Mouse (Mus musculus) heart, embryonic 11.5 days (tissue): ENCODE data around the gene Tctex1d2. TPM values are rescaled to one million over a fixed set of nuclear protein-coding genes. Genes with fewer than 3 reads are reported as not detected.

Experiments used
- ATAC-seq: fragments of 200-750 bp; cut with Nextera tagmentation; replicated peaks from 2 replicates; pipeline ENCODE4 v1.8.0; 2017; ENCODE audit warnings: moderate library complexity; ENCODE audit not compliant: insufficient number of reproducible peaks, low FRiP score, low TSS enrichment
- H3K27ac ChIP-seq: fragments of 300-500 bp; sonication (generic); 2 replicates; pipeline ENCODE4 v1.5.1; 2014; ENCODE audit warnings: mild to moderate bottlenecking, low read depth, low read length
- H3K27me3 ChIP-seq: fragments of 300-500 bp; sonication (generic); 2 replicates; pipeline ENCODE4 v1.6.1; 2014; ENCODE audit warnings: mild to moderate bottlenecking, low read length, mixed read lengths; ENCODE audit not compliant: control insufficient read depth, insufficient read depth
- H3K36me3 ChIP-seq: fragments of 300-500 bp; sonication (generic); 2 replicates; pipeline ENCODE4 v1.6.1; 2014; ENCODE audit warnings: mild to moderate bottlenecking, low read length, moderate library complexity, mixed read lengths; ENCODE audit not compliant: control insufficient read depth, insufficient read depth
- H3K4me1 ChIP-seq: fragments of 300-500 bp; sonication (generic); 2 replicates; pipeline ENCODE4 v1.6.1; 2014; ENCODE audit warnings: low read length; ENCODE audit not compliant: control insufficient read depth, insufficient read depth
- H3K4me2 ChIP-seq: fragments of 300-500 bp; sonication (generic); 2 replicates; pipeline ENCODE4 v1.6.1; 2014; ENCODE audit warnings: mild to moderate bottlenecking, moderate library complexity
- H3K4me3 ChIP-seq: fragments of 300-500 bp; sonication (generic); 2 replicates; pipeline ENCODE4 v1.5.1; 2014; ENCODE audit warnings: low read depth, low read length
- H3K9ac ChIP-seq: fragments of 300-500 bp; sonication (generic); 2 replicates; pipeline ENCODE4 v1.6.1; 2014; ENCODE audit warnings: mild to moderate bottlenecking, low read depth, low read length, moderate library complexity
- H3K9me3 ChIP-seq: fragments of 300-500 bp; sonication (generic); replicated peaks from 2 replicates; pipeline ENCODE4 v1.6.1; 2016; ENCODE audit warnings: low read length; ENCODE audit not compliant: control insufficient read depth
- WGBS: fragments of 180-500 bp; shearing (Covaris S2); extraction: QIAGEN DNeasy Blood & Tissue Kit; methylation state at CpG from one replicate; pipeline ENCODE4 v1.1.7; 2014; ENCODE audit not compliant: insufficient replicate concordance; 5-methylcytosine and 5-hydroxymethylcytosine counted together
- polyA plus RNA-seq: library from polyadenylated mRNA; unstranded; fragments of >200 nt; fragmentation: Nextera tagmentation; extraction: Ambion mirVana; gene quantifications from 2 replicates; pipeline ENCODE4 v1.2.1, GENCODE M21; 2014

Tctex1d2 gene
- polyA plus RNA-seq, 1 experiment from 2014 or later, result 26.0 TPM

- no peaks in the 10 kb centered on the region for H3K4me1 ChIP-seq
- WGBS, result 92% methylated on average over 5 of the region's 5 CpGs
- H3K36me3 ChIP-seq, result peaks cover 9% of the 10 kb centered on the region; the same call in 1 of the 2 replicates
- no peak overlapping the region for H3K4me2 ChIP-seq
- H3K9ac ChIP-seq, result no peak overlapping the region
- H3K4me3 ChIP-seq, result no peak overlapping the region
- no peaks in the 10 kb centered on the region for H3K27me3 ChIP-seq
- ATAC-seq, result no peak
- H3K27ac ChIP-seq, result no peak overlapping the region
- no peaks in the 10 kb centered on the region for H3K9me3 ChIP-seq
These were observed 35.1 kb downstream of the Tctex1d2 start for GRCm38 (mm10) chr16:32454646-32455045.

GRCm38 (mm10) chr16:32456086-32456485 is 36.6 kb downstream of the Tctex1d2 start:
- ATAC-seq, result no peak
- Histone ChIP-seq H3K4me1 (no peaks in the 10 kb centered on the region), H3K4me3 (no peak overlapping the region), H3K4me2 (no peak overlapping the region), H3K9me3 (no peaks in the 10 kb centered on the region), H3K9ac (no peak overlapping the region), H3K27ac (no peak overlapping the region), H3K27me3 (no peaks in the 10 kb centered on the region), H3K36me3 (peaks cover 9% of the 10 kb centered on the region; the same call in 1 of the 2 replicates)

DNA sequence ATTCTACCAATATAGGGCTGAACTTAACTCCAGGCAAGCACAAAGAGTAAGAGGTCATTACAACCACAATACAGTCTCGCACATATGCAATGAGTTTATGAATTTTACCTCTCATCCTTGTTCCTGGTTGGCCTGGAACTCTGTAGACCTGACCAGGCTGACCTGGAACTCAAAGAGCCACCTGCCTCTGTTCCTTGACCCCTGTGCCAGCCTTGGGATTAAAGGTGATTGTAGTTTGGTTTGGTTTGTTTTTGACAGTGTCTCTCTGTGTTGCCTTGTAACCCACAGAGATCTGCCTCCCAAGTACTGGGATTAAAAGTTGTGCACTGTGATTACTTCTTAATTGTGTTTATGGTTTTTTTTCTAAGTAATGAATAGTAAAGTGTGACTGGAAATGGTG is 37.3 kb downstream of the Tctex1d2 start:
- Histone ChIP-seq H3K9me3 (no peaks in the 10 kb centered on the region), H3K4me3 (no peak overlapping the region), H3K9ac (no peak overlapping the region), H3K27me3 (no peaks in the 10 kb centered on the region), H3K36me3 (peaks cover 9% of the 10 kb centered on the region; the same call in 1 of the 2 replicates), H3K4me2 (no peak overlapping the region), H3K27ac (no peak overlapping the region), H3K4me1 (no peaks in the 10 kb centered on the region)
- 90% methylated on average over 1 of the region's 1 CpGs for WGBS
- no peak for ATAC-seq

- ATAC-seq, result no peak
- Histone ChIP-seq H3K9ac (no peak overlapping the region), H3K4me3 (no peak overlapping the region), H3K27ac (no peak overlapping the region), H3K36me3 (peaks cover 7% of the 10 kb centered on the region; the same call in 1 of the 2 replicates), H3K9me3 (no peaks in the 10 kb centered on the region), H3K4me1 (peaks cover 3% of the 10 kb centered on the region; the same call in 1 of the 2 replicates), H3K4me2 (no peak overlapping the region), H3K27me3 (no peaks in the 10 kb centered on the region)
- 63% methylated on average over 10 of the region's 10 CpGs for WGBS
These were observed 38.3 kb downstream of the Tctex1d2 start for GRCm38 (mm10) chr16:32457589-32458386.

DNA sequence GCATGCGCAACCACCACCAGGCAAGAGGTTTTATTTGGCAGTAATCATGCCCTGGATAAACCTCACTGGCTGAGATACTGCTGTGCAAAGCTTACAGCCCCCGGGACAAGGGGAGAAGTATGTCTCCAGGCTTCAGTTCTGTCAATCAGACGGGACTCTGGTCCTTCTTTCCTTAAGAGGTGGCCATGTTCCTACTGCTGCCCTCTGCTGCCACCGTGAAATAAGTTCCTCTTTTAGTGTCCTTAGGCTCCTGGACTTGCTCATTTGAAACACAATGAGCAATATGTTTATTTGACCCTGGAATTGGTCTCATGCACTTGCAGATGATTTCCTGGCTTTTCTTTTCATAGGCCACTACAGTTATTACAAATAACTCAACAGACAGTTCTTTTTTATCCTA is 41.0 kb downstream of the Tctex1d2 start:
- Histone ChIP-seq H3K27ac (no peak overlapping the region), H3K9ac (no peak overlapping the region), H3K27me3 (no peaks in the 10 kb centered on the region), H3K36me3 (peaks cover 9% of the 10 kb centered on the region; the same call in 1 of the 2 replicates), H3K9me3 (no peaks in the 10 kb centered on the region), H3K4me1 (peaks cover 14% of the 10 kb centered on the region; the same call in 1 of the 2 replicates), H3K4me2 (no peak overlapping the region), H3K4me3 (no peak overlapping the region)
- ATAC-seq, result no peak
- WGBS, result 42% methylated on average over 4 of the region's 4 CpGs

- Histone ChIP-seq H3K9me3 (no peaks in the 10 kb centered on the region), H3K4me2 (no peak overlapping the region), H3K27ac (no peak overlapping the region), H3K36me3 (peaks cover 6% of the 10 kb centered on the region; the same call in 1 of the 2 replicates), H3K4me3 (no peak overlapping the region), H3K9ac (no peak overlapping the region), H3K27me3 (no peaks in the 10 kb centered on the region), H3K4me1 (peaks cover 14% of the 10 kb centered on the region; the same call in 1 of the 2 replicates)
- 92% methylated on average over 5 of the region's 5 CpGs for WGBS
- no peak for ATAC-seq
These were observed 42.2 kb downstream of the Tctex1d2 start for GRCm38 (mm10) chr16:32461713-32462112.

GRCm38 (mm10) chr16:32462950-32463349 is 43.4 kb downstream of the Tctex1d2 start:
- WGBS, result 88% methylated on average over 16 of the region's 16 CpGs
- H3K4me1 ChIP-seq, result peaks cover 14% of the 10 kb centered on the region; the same call in 1 of the 2 replicates
- H3K4me3 ChIP-seq, result no peak overlapping the region
- no peak overlapping the region for H3K4me2 ChIP-seq
- no peak for ATAC-seq
- H3K27me3 ChIP-seq, result no peaks in the 10 kb centered on the region
- H3K27ac ChIP-seq, result peak overlapping the region; percentile 84
- H3K9me3 ChIP-seq, result no peaks in the 10 kb centered on the region
- peaks cover 11% of the 10 kb centered on the region for H3K36me3 ChIP-seq
- no peak overlapping the region for H3K9ac ChIP-seq

- ATAC-seq, result no peak
- Histone ChIP-seq H3K4me3 (no peak overlapping the region), H3K36me3 (peaks cover 11% of the 10 kb centered on the region), H3K4me2 (no peak overlapping the region), H3K9ac (no peak overlapping the region), H3K4me1 (peaks cover 14% of the 10 kb centered on the region; the same call in 1 of the 2 replicates), H3K27me3 (no peaks in the 10 kb centered on the region), H3K27ac (peak overlapping the region; percentile 84), H3K9me3 (no peaks in the 10 kb centered on the region)
- WGBS, result 41% methylated on average over 2 of the region's 2 CpGs
These were observed 43.9 kb downstream of the Tctex1d2 start for GRCm38 (mm10) chr16:32463426-32463825.

DNA sequence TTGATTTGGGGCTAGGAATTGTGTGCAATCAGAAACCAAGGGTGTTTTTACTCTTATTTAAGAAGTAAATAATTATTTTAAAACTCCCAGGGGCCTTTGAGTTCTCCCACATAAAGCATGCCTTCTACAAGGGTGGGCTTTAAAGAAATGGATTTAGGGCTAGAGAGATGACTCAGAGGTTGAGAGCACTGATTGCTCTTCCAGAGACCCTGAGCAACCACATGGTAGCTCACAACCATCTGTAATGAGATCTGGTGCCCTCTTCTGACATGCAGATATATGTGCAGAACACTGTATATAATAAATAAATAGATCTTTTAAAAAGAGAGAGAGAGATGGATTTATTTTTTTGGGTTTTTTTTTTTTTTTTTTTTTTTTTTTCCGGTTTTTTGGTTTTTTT is 45.4 kb downstream of the Tctex1d2 start:
- Histone ChIP-seq H3K4me2 (no peak overlapping the region), H3K27ac (no peak overlapping the region), H3K36me3 (peaks cover 11% of the 10 kb centered on the region), H3K4me3 (no peak overlapping the region), H3K27me3 (no peaks in the 10 kb centered on the region), H3K4me1 (peaks cover 14% of the 10 kb centered on the region; the same call in 1 of the 2 replicates), H3K9ac (no peak overlapping the region), H3K9me3 (no peaks in the 10 kb centered on the region)
- no peak for ATAC-seq
- 0% methylated on average over 1 of the region's 1 CpGs for WGBS
